Mouse (Mus musculus): ENCODE measurements around the gene Cct8. TPM values are rescaled to one million over a fixed set of nuclear protein-coding genes. Genes with fewer than 3 reads are reported as not detected.

Cct8 gene
- polyA plus RNA-seq (2015; fragmentation: Nextera tagmentation; extraction: Ambion mirVana): 208 and 220 TPM in 2 replicates

GRCm38 (mm10) chr16:87495716-87496447 is at the start of gene Cct8:
Gene Cct8, minus strand, starts transcription at chr16:87495873.
- peak within 1 kb of the TSS; percentile 97 for H3K9ac ChIP-seq
- H3K36me3 ChIP-seq (replicated peaks): peaks cover 33% of the 10 kb centered on the region
- under 1% methylated on average over 48 of the region's 48 CpGs for WGBS (ENCODE audit: insufficient replicate concordance)

GRCm38 (mm10) chr16:87528755-87529154 is 33.1 kb upstream of the Cct8 start:
- H3K9me3 ChIP-seq (replicated peaks): no peaks in the 10 kb centered on the region
- no peak overlapping the region for H3K4me2 ChIP-seq
- no peaks in the 10 kb centered on the region for H3K36me3 ChIP-seq (replicated peaks)
- ATAC-seq (ENCODE audit: insufficient read depth): no peak
- no peak overlapping the region for H3K9ac ChIP-seq
- WGBS (ENCODE audit: insufficient replicate concordance): 68% methylated on average over 10 of the region's 10 CpGs
- H3K4me3 ChIP-seq (replicated peaks): no peak overlapping the region
- H3K4me1 ChIP-seq (replicated peaks): no peaks in the 10 kb centered on the region; the same call in 1 of the 2 replicates
- no peaks in the 10 kb centered on the region for H3K27me3 ChIP-seq
- H3K27ac ChIP-seq (replicated peaks): no peak overlapping the region

More at GRCm38 (mm10) chr16:87495716-87496447, at the start of gene Cct8:
- no peaks in the 10 kb centered on the region for H3K9me3 ChIP-seq (replicated peaks)
- peak; percentile 91 for ATAC-seq (ENCODE audit: insufficient read depth)
- H3K4me3 ChIP-seq (replicated peaks): peak within 1 kb of the TSS; percentile 99
- peak within 1 kb of the TSS; percentile 85 for H3K27ac ChIP-seq (replicated peaks)
- peaks cover 21% of the 10 kb centered on the region for H3K4me1 ChIP-seq (replicated peaks)
- H3K4me2 ChIP-seq: peak within 1 kb of the TSS; percentile 85
- H3K27me3 ChIP-seq: no peaks in the 10 kb centered on the region

GRCm38 (mm10) chr16:87527553-87528249 is 32.0 kb upstream of the Cct8 start:
- Histone ChIP-seq H3K4me2 (no peak overlapping the region), H3K9ac (no peak overlapping the region), H3K27me3 (no peaks in the 10 kb centered on the region), H3K4me3 (replicated peaks) (no peak overlapping the region), H3K4me1 (replicated peaks) (no peaks in the 10 kb centered on the region; the same call in 1 of the 2 replicates), H3K27ac (replicated peaks) (no peak overlapping the region), H3K9me3 (replicated peaks) (no peaks in the 10 kb centered on the region), H3K36me3 (replicated peaks) (no peaks in the 10 kb centered on the region)
- no peak for ATAC-seq (ENCODE audit: insufficient read depth)
- 44% methylated on average over 8 of the region's 8 CpGs for WGBS (ENCODE audit: insufficient replicate concordance)

GRCm38 (mm10) chr16:87524228-87524627 is 28.6 kb upstream of the Cct8 start:
- Histone ChIP-seq H3K36me3 (replicated peaks) (no peaks in the 10 kb centered on the region), H3K4me3 (replicated peaks) (no peak overlapping the region), H3K4me2 (no peak overlapping the region), H3K9ac (no peak overlapping the region), H3K9me3 (replicated peaks) (no peaks in the 10 kb centered on the region), H3K27ac (replicated peaks) (no peak overlapping the region), H3K27me3 (no peaks in the 10 kb centered on the region), H3K4me1 (replicated peaks) (no peaks in the 10 kb centered on the region; the same call in 1 of the 2 replicates)
- ATAC-seq (ENCODE audit: insufficient read depth): peak; percentile 79
- WGBS (ENCODE audit: insufficient replicate concordance): 56% methylated on average over 5 of the region's 5 CpGs

GRCm38 (mm10) chr16:87512331-87512730 is 16.7 kb upstream of the Cct8 start:
- Histone ChIP-seq H3K27me3 (no peaks in the 10 kb centered on the region), H3K9me3 (replicated peaks) (no peaks in the 10 kb centered on the region), H3K36me3 (replicated peaks) (no peaks in the 10 kb centered on the region), H3K4me2 (no peak overlapping the region), H3K4me3 (replicated peaks) (no peak overlapping the region), H3K9ac (no peak overlapping the region), H3K27ac (replicated peaks) (no peak overlapping the region), H3K4me1 (replicated peaks) (no peaks in the 10 kb centered on the region)
- WGBS (ENCODE audit: insufficient replicate concordance): 79% methylated on average over 14 of the region's 14 CpGs
- ATAC-seq (ENCODE audit: insufficient read depth): no peak

GRCm38 (mm10) chr16:87511706-87512105 is 16.0 kb upstream of the Cct8 start:
- ATAC-seq (ENCODE audit: insufficient read depth): no peak
- Histone ChIP-seq H3K9ac (no peak overlapping the region), H3K27me3 (no peaks in the 10 kb centered on the region), H3K4me2 (no peak overlapping the region), H3K4me1 (replicated peaks) (no peaks in the 10 kb centered on the region), H3K36me3 (replicated peaks) (no peaks in the 10 kb centered on the region), H3K9me3 (replicated peaks) (no peaks in the 10 kb centered on the region), H3K27ac (replicated peaks) (no peak overlapping the region), H3K4me3 (replicated peaks) (no peak overlapping the region)
- 65% methylated on average over 5 of the region's 5 CpGs for WGBS (ENCODE audit: insufficient replicate concordance)

- Histone ChIP-seq H3K27ac (replicated peaks) (no peak overlapping the region), H3K9ac (no peak overlapping the region), H3K36me3 (replicated peaks) (no peaks in the 10 kb centered on the region), H3K4me1 (replicated peaks) (peaks cover 15% of the 10 kb centered on the region), H3K9me3 (replicated peaks) (no peaks in the 10 kb centered on the region), H3K4me2 (no peak overlapping the region), H3K4me3 (replicated peaks) (no peak overlapping the region), H3K27me3 (no peaks in the 10 kb centered on the region)
- peak; percentile 37; the same call in 1 of the 2 replicates for ATAC-seq (ENCODE audit: insufficient read depth)
- WGBS (ENCODE audit: insufficient replicate concordance): 31% methylated on average over 13 of the region's 13 CpGs
Observed at GRCm38 (mm10) chr16:87501304-87502078, 5.8 kb upstream of the Cct8 start.

GRCm38 (mm10) chr16:87499556-87499955 is 3.9 kb upstream of the Cct8 start:
- 74% methylated on average over 6 of the region's 6 CpGs for WGBS (ENCODE audit: insufficient replicate concordance)

GRCm38 (mm10) chr16:87497171-87497570 is 1.5 kb upstream of the Cct8 start:
- peak overlapping the region; percentile 85 for H3K4me2 ChIP-seq
- 74% methylated on average over 6 of the region's 6 CpGs for WGBS (ENCODE audit: insufficient replicate concordance)
- H3K27me3 ChIP-seq: no peaks in the 10 kb centered on the region
- no peaks in the 10 kb centered on the region for H3K9me3 ChIP-seq (replicated peaks)
- no peak overlapping the region for H3K4me3 ChIP-seq (replicated peaks)
- ATAC-seq (ENCODE audit: insufficient read depth): no peak
- H3K36me3 ChIP-seq (replicated peaks): peaks cover 20% of the 10 kb centered on the region
- H3K4me1 ChIP-seq (replicated peaks): peaks cover 28% of the 10 kb centered on the region
- H3K27ac ChIP-seq (replicated peaks): no peak overlapping the region
- H3K9ac ChIP-seq: no peak overlapping the region

More at GRCm38 (mm10) chr16:87499556-87499955, 3.9 kb upstream of the Cct8 start:
- ATAC-seq (ENCODE audit: insufficient read depth): no peak
- Histone ChIP-seq H3K4me1 (replicated peaks) (peaks cover 18% of the 10 kb centered on the region), H3K36me3 (replicated peaks) (no peaks in the 10 kb centered on the region), H3K4me2 (no peak overlapping the region), H3K27ac (replicated peaks) (no peak overlapping the region), H3K9me3 (replicated peaks) (no peaks in the 10 kb centered on the region), H3K27me3 (no peaks in the 10 kb centered on the region), H3K9ac (no peak overlapping the region), H3K4me3 (replicated peaks) (no peak overlapping the region)

- peak overlapping the region; percentile 99 for H3K4me3 ChIP-seq (replicated peaks)
Observed at GRCm38 (mm10) chr16:87496728-87497127, 1.1 kb upstream of the Cct8 start.

More at GRCm38 (mm10) chr16:87496728-87497127, 1.1 kb upstream of the Cct8 start:
- Histone ChIP-seq H3K9me3 (replicated peaks) (no peaks in the 10 kb centered on the region), H3K4me1 (replicated peaks) (peaks cover 28% of the 10 kb centered on the region), H3K9ac (peak overlapping the region; percentile 32; the same call in 1 of the 2 replicates), H3K27ac (replicated peaks) (no peak overlapping the region), H3K27me3 (no peaks in the 10 kb centered on the region), H3K36me3 (replicated peaks) (peaks cover 24% of the 10 kb centered on the region), H3K4me2 (peak overlapping the region; percentile 85)
- WGBS (ENCODE audit: insufficient replicate concordance): 76% methylated on average over 2 of the region's 2 CpGs
- no peak for ATAC-seq (ENCODE audit: insufficient read depth)
